Mouse (Mus musculus): ENCODE results near the gene Fads2. TPM values are rescaled to one million over a fixed set of nuclear protein-coding genes. Genes with fewer than 3 reads are reported as not detected.

The Fads2 gene
- polyA plus RNA-seq, 1 experiment from 2014 or later: 15.0 TPM

- Histone ChIP-seq H3K4me2 (ENCODE audit: low read length) (peak overlapping the region; percentile 13; the same call in 1 of the 2 replicates), H3K4me3 (ENCODE audit: control insufficient read depth in 1 of 2, insufficient read depth in 1 of 2, low read depth in 1 of 2, low read length in 2 of 2) (no peak overlapping the region), H3K9me3 (ENCODE audit: control insufficient read depth, low read length) (no peaks in the 10 kb centered on the region), H3K27ac (replicated peaks in 1 of 2; ENCODE audit: control insufficient read depth in 1 of 2, insufficient read depth in 1 of 2, low read depth in 2 of 2, low read length in 2 of 2) (peak overlapping the region; percentile 44 to 64; a peak in 2 of 4 replicates), H3K27me3 (ENCODE audit: control insufficient read depth, insufficient read depth, low read length) (no peaks in the 10 kb centered on the region), H3K4me1 (ENCODE audit: control insufficient read depth in 2 of 2, insufficient read depth in 2 of 2, low read length in 2 of 2) (peaks cover 35 to 74% of the 10 kb centered on the region in 2 experiments), H3K36me3 (ENCODE audit: control insufficient read depth, insufficient read depth, low read length) (peaks cover 21% of the 10 kb centered on the region), H3K9ac (ENCODE audit: low read length) (peak overlapping the region; percentile 40; the same call in 1 of the 2 replicates)
- 37% methylated on average over 3 of the region's 3 CpGs for WGBS
- no peak for ATAC-seq (ENCODE audit: insufficient number of reproducible peaks, insufficient read depth, low FRiP score, low read depth)
Measured at GRCm38 (mm10) chr19:10046983-10047382, 54.6 kb downstream of the Fads2 start.

DNA sequence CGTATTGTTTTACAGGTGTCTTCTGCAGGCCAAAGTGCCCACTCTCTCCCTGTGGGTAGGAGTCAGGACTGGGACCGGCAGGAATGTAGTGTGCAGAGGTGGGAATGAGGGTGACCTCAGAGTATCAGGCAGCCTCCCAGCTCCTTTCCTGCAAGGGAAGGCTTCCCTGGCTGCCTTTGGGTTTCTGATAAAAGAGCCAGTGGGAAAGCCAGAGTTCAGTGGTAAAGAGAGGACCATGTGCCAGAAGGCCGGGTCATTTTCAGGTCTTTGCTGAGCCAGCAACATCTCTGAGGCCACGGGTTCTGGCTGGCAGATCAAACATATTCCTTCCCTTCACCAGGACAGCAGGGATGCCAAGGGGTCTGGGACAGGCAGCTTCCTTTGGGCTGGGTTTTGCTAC, 55.2 kb downstream of the Fads2 start:
- peaks cover 35 to 75% of the 10 kb centered on the region in 2 experiments for H3K4me1 ChIP-seq (ENCODE audit: control insufficient read depth in 2 of 2, insufficient read depth in 2 of 2, low read length in 2 of 2)

DNA sequence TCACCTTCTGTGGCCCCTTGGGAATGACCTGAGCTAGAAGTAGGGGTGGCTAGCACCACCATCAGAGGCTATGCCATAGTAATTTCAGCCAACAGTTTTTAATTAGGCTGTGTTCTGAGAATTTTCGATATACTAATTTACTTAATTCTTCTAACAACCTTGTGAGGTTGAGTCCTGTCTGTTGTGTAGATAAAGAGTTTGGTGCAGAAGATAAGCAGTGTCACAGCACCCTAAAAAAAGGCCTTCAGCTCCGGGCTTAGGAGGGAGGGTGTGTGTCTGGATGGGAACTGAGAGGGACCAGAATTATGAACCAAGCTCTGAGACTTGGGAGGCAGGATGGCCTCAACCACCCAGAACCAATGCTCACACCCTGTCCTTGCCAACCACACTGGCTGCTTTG, 55.8 kb downstream of the Fads2 start:
- no peak for ATAC-seq (ENCODE audit: insufficient number of reproducible peaks, insufficient read depth, low FRiP score, low read depth)
- WGBS: 45% methylated on average over 2 of the region's 2 CpGs
- Histone ChIP-seq H3K36me3 (ENCODE audit: control insufficient read depth, insufficient read depth, low read length) (peaks cover 16% of the 10 kb centered on the region), H3K9me3 (ENCODE audit: control insufficient read depth, low read length) (no peaks in the 10 kb centered on the region), H3K27me3 (ENCODE audit: control insufficient read depth, insufficient read depth, low read length) (no peaks in the 10 kb centered on the region), H3K4me2 (ENCODE audit: low read length) (peak overlapping the region; percentile 17; the same call in 1 of the 2 replicates), H3K9ac (ENCODE audit: low read length) (0 out of 2 replicates have a peak overlapping the region, but pooled peaks have one; percentile 5), H3K27ac (replicated peaks in 1 of 2; ENCODE audit: control insufficient read depth in 1 of 2, insufficient read depth in 1 of 2, low read depth in 2 of 2, low read length in 2 of 2) (peak overlapping the region in 1 of 2 experiments; percentile 64; a peak in 1 of 4 replicates), H3K4me1 (ENCODE audit: control insufficient read depth in 2 of 2, insufficient read depth in 2 of 2, low read length in 2 of 2) (peaks cover 39 to 80% of the 10 kb centered on the region in 2 experiments), H3K4me3 (ENCODE audit: control insufficient read depth in 1 of 2, insufficient read depth in 1 of 2, low read depth in 1 of 2, low read length in 2 of 2) (no peak overlapping the region)

More for the DNA sequence above, 55.2 kb downstream of the Fads2 start:
- Histone ChIP-seq H3K4me3 (ENCODE audit: control insufficient read depth in 1 of 2, insufficient read depth in 1 of 2, low read depth in 1 of 2, low read length in 2 of 2) (no peak overlapping the region), H3K4me2 (ENCODE audit: low read length) (peak overlapping the region; percentile 17; the same call in 1 of the 2 replicates), H3K27ac (replicated peaks in 1 of 2; ENCODE audit: control insufficient read depth in 1 of 2, insufficient read depth in 1 of 2, low read depth in 2 of 2, low read length in 2 of 2) (peak overlapping the region; percentile 44 to 64), H3K9ac (ENCODE audit: low read length) (peak overlapping the region; percentile 5; the same call in 1 of the 2 replicates), H3K9me3 (ENCODE audit: control insufficient read depth, low read length) (no peaks in the 10 kb centered on the region), H3K36me3 (ENCODE audit: control insufficient read depth, insufficient read depth, low read length) (peaks cover 19% of the 10 kb centered on the region), H3K27me3 (ENCODE audit: control insufficient read depth, insufficient read depth, low read length) (no peaks in the 10 kb centered on the region)
- WGBS: 18% methylated on average over 4 of the region's 4 CpGs
- ATAC-seq (ENCODE audit: insufficient number of reproducible peaks, insufficient read depth, low FRiP score, low read depth): no peak; the same call in 1 of the 2 replicates

DNA sequence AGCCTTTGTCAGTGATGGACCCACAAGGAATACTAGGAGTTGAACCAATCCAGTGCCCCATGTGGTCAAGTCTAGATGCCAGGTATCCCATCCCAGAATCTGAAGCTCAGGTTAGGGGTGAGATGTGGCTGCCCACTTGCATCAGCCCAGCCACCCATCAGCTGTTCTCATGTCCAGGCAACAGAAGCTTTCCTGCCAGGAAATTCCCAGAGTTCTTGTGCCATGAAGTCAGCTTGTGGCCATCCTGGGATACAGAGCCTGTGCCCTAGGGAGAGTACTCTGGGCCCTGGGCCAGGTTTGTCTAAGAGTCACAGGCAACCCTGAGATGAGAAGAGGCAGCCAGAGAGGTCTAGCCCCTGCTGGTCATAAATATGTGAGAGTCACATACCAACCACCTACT, 57.9 kb downstream of the Fads2 start:
- Histone ChIP-seq H3K27ac (replicated peaks in 1 of 2; ENCODE audit: control insufficient read depth in 1 of 2, insufficient read depth in 1 of 2, low read depth in 2 of 2, low read length in 2 of 2) (peak overlapping the region; percentile 97), H3K4me2 (ENCODE audit: low read length) (peak overlapping the region; percentile 87), H3K4me1 (ENCODE audit: control insufficient read depth in 2 of 2, insufficient read depth in 2 of 2, low read length in 2 of 2) (peaks cover 49 to 75% of the 10 kb centered on the region in 2 experiments), H3K4me3 (ENCODE audit: control insufficient read depth in 1 of 2, insufficient read depth in 1 of 2, low read depth in 1 of 2, low read length in 2 of 2) (peak overlapping the region; percentile 57 to 82; a peak in 2 of 4 replicates), H3K9me3 (ENCODE audit: control insufficient read depth, low read length) (no peaks in the 10 kb centered on the region), H3K36me3 (ENCODE audit: control insufficient read depth, insufficient read depth, low read length) (peaks cover 16% of the 10 kb centered on the region), H3K9ac (ENCODE audit: low read length) (peak overlapping the region; percentile 83; the same call in 1 of the 2 replicates), H3K27me3 (ENCODE audit: control insufficient read depth, insufficient read depth, low read length) (no peaks in the 10 kb centered on the region)
- peak; percentile 17; the same call in 1 of the 2 replicates for ATAC-seq (ENCODE audit: insufficient number of reproducible peaks, insufficient read depth, low FRiP score, low read depth)

DNA sequence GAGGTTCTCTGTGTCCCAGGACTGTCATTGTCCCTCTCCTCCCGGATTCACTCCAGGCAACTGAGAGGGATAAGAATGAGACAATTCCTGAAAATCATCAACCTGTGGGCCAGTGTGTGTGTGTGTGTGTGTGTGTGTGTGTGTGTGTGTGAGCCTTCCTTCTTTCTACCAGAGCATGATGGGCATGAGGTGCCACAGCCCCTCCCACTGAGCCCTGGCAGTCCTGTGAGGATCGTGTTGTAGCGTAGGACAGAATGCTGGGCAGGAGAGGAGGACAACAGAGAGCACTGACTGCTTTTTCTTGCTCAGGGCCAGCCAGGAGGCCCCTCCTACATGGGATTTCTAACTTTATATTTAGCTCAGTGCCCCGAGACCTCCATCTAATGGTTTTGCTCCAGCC, 58.7 kb downstream of the Fads2 start:
- H3K9me3 ChIP-seq (ENCODE audit: control insufficient read depth, low read length): no peaks in the 10 kb centered on the region
- H3K4me2 ChIP-seq (ENCODE audit: low read length): peak overlapping the region; percentile 87
- peaks cover 52 to 83% of the 10 kb centered on the region in 2 experiments for H3K4me1 ChIP-seq (ENCODE audit: control insufficient read depth in 2 of 2, insufficient read depth in 2 of 2, low read length in 2 of 2)
- 41% methylated on average over 4 of the region's 4 CpGs for WGBS
- H3K4me3 ChIP-seq (ENCODE audit: control insufficient read depth in 1 of 2, insufficient read depth in 1 of 2, low read depth in 1 of 2, low read length in 2 of 2): peak overlapping the region; percentile 57 to 82
- no peaks in the 10 kb centered on the region for H3K27me3 ChIP-seq (ENCODE audit: control insufficient read depth, insufficient read depth, low read length)
- H3K36me3 ChIP-seq (ENCODE audit: control insufficient read depth, insufficient read depth, low read length): peaks cover 16% of the 10 kb centered on the region
- H3K9ac ChIP-seq (ENCODE audit: low read length): peak overlapping the region; percentile 83
- peak overlapping the region; percentile 97 for H3K27ac ChIP-seq (replicated peaks in 1 of 2; ENCODE audit: control insufficient read depth in 1 of 2, insufficient read depth in 1 of 2, low read depth in 2 of 2, low read length in 2 of 2)
- ATAC-seq (ENCODE audit: insufficient number of reproducible peaks, insufficient read depth, low FRiP score, low read depth): no peak

DNA sequence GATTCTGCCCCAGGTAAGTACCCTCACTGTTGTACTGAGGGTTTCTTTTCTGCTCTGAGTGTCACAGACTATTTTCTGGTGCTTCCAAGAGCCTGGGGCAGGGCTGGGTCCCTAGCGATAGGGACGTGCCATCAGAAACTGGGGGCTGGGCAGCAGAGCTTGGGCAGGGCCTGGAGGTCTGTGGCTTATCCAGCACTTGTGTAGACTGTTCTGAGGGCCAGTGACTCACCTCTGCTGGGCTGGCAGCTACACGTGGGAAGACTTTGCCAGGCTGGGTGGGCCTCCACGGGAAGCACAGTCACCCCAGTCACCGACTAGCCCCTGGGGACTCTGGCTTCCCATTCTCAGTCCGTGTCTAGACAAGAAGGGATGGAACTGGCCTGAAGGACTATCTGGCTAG, 59.3 kb downstream of the Fads2 start:
- ATAC-seq (ENCODE audit: insufficient number of reproducible peaks, insufficient read depth, low FRiP score, low read depth): peak; percentile 19; the same call in 1 of the 2 replicates
- H3K4me1 ChIP-seq (ENCODE audit: control insufficient read depth in 2 of 2, insufficient read depth in 2 of 2, low read length in 2 of 2): peaks cover 49 to 87% of the 10 kb centered on the region in 2 experiments
- WGBS: 17% methylated on average over 6 of the region's 6 CpGs

DNA sequence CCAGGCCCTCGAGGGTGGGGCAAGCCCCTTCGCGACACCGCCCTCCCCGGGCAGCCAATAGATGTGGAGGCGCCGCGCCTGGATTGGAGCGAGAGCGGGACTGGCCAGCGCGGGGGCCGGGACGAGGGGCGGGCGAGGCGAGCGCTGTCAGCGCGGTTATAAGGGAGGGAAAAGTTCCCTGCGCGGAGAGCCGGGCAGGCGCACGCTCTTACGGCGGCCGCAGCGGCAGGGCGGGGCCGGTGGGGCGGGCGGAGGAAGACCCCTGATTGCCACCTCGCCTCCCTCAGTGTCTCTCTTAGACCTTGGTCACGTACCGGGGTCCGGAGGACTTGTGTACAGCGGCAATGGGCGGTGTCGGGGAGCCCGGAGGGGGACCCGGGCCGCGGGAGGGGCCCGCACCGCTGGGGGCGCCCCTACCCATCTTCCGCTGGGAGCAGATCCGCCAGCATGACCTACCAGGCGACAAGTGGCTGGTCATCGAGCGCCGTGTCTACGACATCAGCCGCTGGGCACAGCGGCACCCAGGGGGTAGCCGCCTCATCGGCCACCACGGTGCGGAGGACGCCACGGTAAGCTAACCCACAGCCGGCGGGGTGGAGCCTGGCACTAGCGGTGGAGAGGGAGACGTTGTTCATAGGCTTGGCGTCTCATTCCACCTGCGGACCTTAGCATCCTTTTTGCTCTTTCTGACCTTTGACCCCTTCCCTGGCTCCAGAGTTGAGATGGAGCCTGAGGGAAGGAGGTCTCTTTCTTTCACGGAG, 60.0 kb downstream of the Fads2 start, which contains the start of gene Fads3:
Gene Fads3 (plus strand): TSS at position 182 of the 761 bp plus-strand sequence.
- Histone ChIP-seq H3K36me3 (ENCODE audit: control insufficient read depth, insufficient read depth, low read length) (peaks cover 16% of the 10 kb centered on the region), H3K27me3 (ENCODE audit: control insufficient read depth, insufficient read depth, low read length) (no peaks in the 10 kb centered on the region), H3K9me3 (ENCODE audit: control insufficient read depth, low read length) (no peaks in the 10 kb centered on the region), H3K4me2 (ENCODE audit: low read length) (peak within 1 kb of the TSS; percentile 87), H3K27ac (replicated peaks in 1 of 2; ENCODE audit: control insufficient read depth in 1 of 2, insufficient read depth in 1 of 2, low read depth in 2 of 2, low read length in 2 of 2) (peak within 1 kb of the TSS; percentile 97), H3K4me1 (ENCODE audit: control insufficient read depth in 2 of 2, insufficient read depth in 2 of 2, low read length in 2 of 2) (peaks cover 43 to 83% of the 10 kb centered on the region in 2 experiments), H3K9ac (ENCODE audit: low read length) (peak within 1 kb of the TSS; percentile 83), H3K4me3 (ENCODE audit: control insufficient read depth in 1 of 2, insufficient read depth in 1 of 2, low read depth in 1 of 2, low read length in 2 of 2) (peak within 1 kb of the TSS; percentile 57 to 82)
- ATAC-seq (ENCODE audit: insufficient number of reproducible peaks, insufficient read depth, low FRiP score, low read depth): peak; percentile 81
- WGBS: under 1% methylated on average over 64 of the region's 69 CpGs

More for the DNA sequence above, 59.3 kb downstream of the Fads2 start:
- Histone ChIP-seq H3K36me3 (ENCODE audit: control insufficient read depth, insufficient read depth, low read length) (peaks cover 16% of the 10 kb centered on the region), H3K27me3 (ENCODE audit: control insufficient read depth, insufficient read depth, low read length) (no peaks in the 10 kb centered on the region), H3K27ac (replicated peaks in 1 of 2; ENCODE audit: control insufficient read depth in 1 of 2, insufficient read depth in 1 of 2, low read depth in 2 of 2, low read length in 2 of 2) (peak overlapping the region; percentile 97), H3K4me2 (ENCODE audit: low read length) (peak overlapping the region; percentile 87), H3K4me3 (ENCODE audit: control insufficient read depth in 1 of 2, insufficient read depth in 1 of 2, low read depth in 1 of 2, low read length in 2 of 2) (peak overlapping the region; percentile 57 to 82), H3K9ac (ENCODE audit: low read length) (peak overlapping the region; percentile 83), H3K9me3 (ENCODE audit: control insufficient read depth, low read length) (no peaks in the 10 kb centered on the region)
